Mouse (Mus musculus) urinary bladder, postnatal 4 days (tissue): Measurements from ENCODE around the gene Sprr2a3.
"Not testable (repeated sequence)": the region's sequence is repeated elsewhere in the genome, so short reads cannot be mapped to it uniquely, and the experiment has no call there.

Source experiments
- DNase-seq, 2 experiments: peaks; one replicate each; pipeline ENCODE4 v3.0.0; 2021 to 2022; ENCODE audit warnings: low spot score in 2 of 2

Sprr2a3 gene

GRCm38 (mm10) chr3:92285101-92285500, at the start of gene Sprr2a3:
Gene Sprr2a3, plus strand, starts transcription at chr3:92285417.
- not testable (repeated sequence) for DNase-seq

- not testable (repeated sequence) for DNase-seq
Measured at GRCm38 (mm10) chr3:92236463-92237189, 48.6 kb upstream of the Sprr2a3 start.

- DNase-seq = not testable (repeated sequence)
Measured at GRCm38 (mm10) chr3:92238736-92239135, 46.5 kb upstream of the Sprr2a3 start.

GRCm38 (mm10) chr3:92239197-92239596, 46.0 kb upstream of the Sprr2a3 start:
- DNase-seq = not testable (repeated sequence)

- DNase-seq = not testable (repeated sequence)
Measured at GRCm38 (mm10) chr3:92244833-92245232, 40.4 kb upstream of the Sprr2a3 start.

GRCm38 (mm10) chr3:92246245-92246644, 39.0 kb upstream of the Sprr2a3 start:
- DNase-seq = not testable (repeated sequence)

GRCm38 (mm10) chr3:92248494-92248893, 36.7 kb upstream of the Sprr2a3 start:
- not testable (repeated sequence) for DNase-seq

- not testable (repeated sequence) for DNase-seq
Measured at GRCm38 (mm10) chr3:92250450-92250849, 34.8 kb upstream of the Sprr2a3 start.

GRCm38 (mm10) chr3:92253860-92254259, 31.4 kb upstream of the Sprr2a3 start:
- DNase-seq = not testable (repeated sequence)

GRCm38 (mm10) chr3:92258526-92258925, 26.7 kb upstream of the Sprr2a3 start:
- not testable (repeated sequence) for DNase-seq

- DNase-seq = not testable (repeated sequence)
Measured at GRCm38 (mm10) chr3:92263462-92263861, 21.8 kb upstream of the Sprr2a3 start.

GRCm38 (mm10) chr3:92271414-92271985, 13.7 kb upstream of the Sprr2a3 start:
- not testable (repeated sequence) for DNase-seq

GRCm38 (mm10) chr3:92273504-92273903, 11.7 kb upstream of the Sprr2a3 start:
- DNase-seq = not testable (repeated sequence)

GRCm38 (mm10) chr3:92274018-92274417, 11.2 kb upstream of the Sprr2a3 start:
- not testable (repeated sequence) for DNase-seq

- not testable (repeated sequence) for DNase-seq
Measured at GRCm38 (mm10) chr3:92279663-92280062, 5.6 kb upstream of the Sprr2a3 start.

GRCm38 (mm10) chr3:92280963-92281606, 4.1 kb upstream of the Sprr2a3 start:
- DNase-seq = not testable (repeated sequence)

- not testable (repeated sequence) for DNase-seq
Measured at GRCm38 (mm10) chr3:92288489-92288888, 3.3 kb downstream of the Sprr2a3 start.

GRCm38 (mm10) chr3:92307406-92307805, 22.2 kb downstream of the Sprr2a3 start:
- DNase-seq = no peak

GRCm38 (mm10) chr3:92316320-92316719, 31.1 kb downstream of the Sprr2a3 start, which contains the start of gene Sprr2b:
Gene Sprr2b, plus strand, starts transcription at chr3:92316620.
- DNase-seq = no peak

GRCm38 (mm10) chr3:92317384-92317783, 32.2 kb downstream of the Sprr2a3 start:
- DNase-seq = no peak

- no peak for DNase-seq
Measured at GRCm38 (mm10) chr3:92336278-92336677, 51.1 kb downstream of the Sprr2a3 start.

- DNase-seq = no peak
Measured at GRCm38 (mm10) chr3:92338840-92339239, 53.6 kb downstream of the Sprr2a3 start, which contains the start of gene Sprr2d. Gene Sprr2d, plus strand, starts transcription at chr3:92339140.
